Mouse (Mus musculus) hindbrain, embryonic 15.5 days (tissue): Measurements from ENCODE around the gene Tm7sf3. TPM values are rescaled to one million over a fixed set of nuclear protein-coding genes. Genes with fewer than 3 reads are reported as not detected.

ENCODE experiments used
- ATAC-seq: fragments of 200-750 bp; cut with Nextera tagmentation; 2 replicates; pipeline ENCODE4 v1.8.0; 2017; ENCODE audit warnings: low read depth, moderate number of reproducible peaks, moderate TSS enrichment; ENCODE audit not compliant: low FRiP score
- H3K27ac ChIP-seq: fragments of 300-500 bp; sonication (generic); replicated peaks from 2 replicates; pipeline ENCODE4 v1.5.1; 2015; ENCODE audit warnings: mild to moderate bottlenecking, inconsistent platforms
- H3K27me3 ChIP-seq: fragments of 300-500 bp; sonication (generic); 2 replicates; pipeline ENCODE4 v1.6.1; 2015; ENCODE audit warnings: control low read depth, inconsistent platforms
- H3K36me3 ChIP-seq: fragments of 300-500 bp; sonication (generic); 2 replicates; pipeline ENCODE4 v1.6.1; 2015; ENCODE audit warnings: control low read depth, inconsistent platforms
- H3K4me1 ChIP-seq: fragments of 300-500 bp; sonication (generic); replicated peaks from 2 replicates; pipeline ENCODE4 v1.6.1; 2015; ENCODE audit warnings: control low read depth, inconsistent platforms
- H3K4me2 ChIP-seq: fragments of 300-500 bp; sonication (generic); 2 replicates; pipeline ENCODE4 v1.6.1; 2015; ENCODE audit warnings: moderate library complexity, mild to moderate bottlenecking, inconsistent platforms
- H3K4me3 ChIP-seq: fragments of 300-500 bp; sonication (generic); 2 replicates; pipeline ENCODE4 v1.5.1; 2015; ENCODE audit warnings: mild to moderate bottlenecking, inconsistent platforms
- H3K9ac ChIP-seq: fragments of 300-500 bp; sonication (generic); 2 replicates; pipeline ENCODE4 v1.6.1; 2015; ENCODE audit warnings: inconsistent platforms
- H3K9me3 ChIP-seq: fragments of 300-500 bp; sonication (generic); 2 replicates; pipeline ENCODE4 v1.6.1; 2016; ENCODE audit warnings: control low read depth, inconsistent platforms
- WGBS: fragments of 180-500 bp; shearing (Covaris S2); methylation state at CpG from one replicate; pipeline ENCODE4 v1.1.7; 2015; 5-methylcytosine and 5-hydroxymethylcytosine counted together
- polyA plus RNA-seq: library from polyadenylated mRNA; unstranded; fragments of >200 nt; fragmentation: Nextera tagmentation; extraction: Ambion mirVana; gene quantifications from 2 replicates; pipeline ENCODE4 v1.2.1, GENCODE M21; 2015

Gene Tm7sf3
- polyA plus RNA-seq, 1 experiment from 2014 or later, result 30.7 TPM

DNA sequence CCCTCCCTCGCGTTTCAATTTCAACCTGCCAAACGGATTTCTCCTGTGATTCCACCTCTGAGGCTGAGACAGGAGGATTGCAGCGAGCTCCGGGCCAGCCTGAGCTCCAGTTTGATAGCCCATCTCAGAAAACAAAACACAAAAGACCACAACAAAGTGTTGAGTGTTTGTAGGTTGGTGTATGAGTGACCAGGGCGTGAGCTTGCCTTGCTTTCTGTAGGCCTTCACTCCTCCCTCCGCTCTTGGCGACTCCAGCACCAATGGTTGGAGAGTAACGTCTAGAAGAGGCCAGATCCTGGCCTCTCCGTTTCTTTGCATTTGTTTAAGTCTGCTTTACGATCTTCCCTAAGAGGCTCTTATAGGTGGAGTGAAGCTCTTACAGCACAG is 553 bp upstream of the Tm7sf3 start:
- Histone ChIP-seq H3K27ac (peak overlapping the region; percentile 84; the same call in 1 of the 2 replicates), H3K27me3 (no peaks in the 10 kb centered on the region), H3K4me3 (peak overlapping the region; percentile 85), H3K4me2 (peak overlapping the region; percentile 84), H3K4me1 (peaks cover 14% of the 10 kb centered on the region), H3K9me3 (no peaks in the 10 kb centered on the region), H3K36me3 (no peaks in the 10 kb centered on the region), H3K9ac (peak overlapping the region; percentile 73)
- WGBS, result 40% methylated on average over 11 of the region's 11 CpGs
- ATAC-seq, result no peak

DNA sequence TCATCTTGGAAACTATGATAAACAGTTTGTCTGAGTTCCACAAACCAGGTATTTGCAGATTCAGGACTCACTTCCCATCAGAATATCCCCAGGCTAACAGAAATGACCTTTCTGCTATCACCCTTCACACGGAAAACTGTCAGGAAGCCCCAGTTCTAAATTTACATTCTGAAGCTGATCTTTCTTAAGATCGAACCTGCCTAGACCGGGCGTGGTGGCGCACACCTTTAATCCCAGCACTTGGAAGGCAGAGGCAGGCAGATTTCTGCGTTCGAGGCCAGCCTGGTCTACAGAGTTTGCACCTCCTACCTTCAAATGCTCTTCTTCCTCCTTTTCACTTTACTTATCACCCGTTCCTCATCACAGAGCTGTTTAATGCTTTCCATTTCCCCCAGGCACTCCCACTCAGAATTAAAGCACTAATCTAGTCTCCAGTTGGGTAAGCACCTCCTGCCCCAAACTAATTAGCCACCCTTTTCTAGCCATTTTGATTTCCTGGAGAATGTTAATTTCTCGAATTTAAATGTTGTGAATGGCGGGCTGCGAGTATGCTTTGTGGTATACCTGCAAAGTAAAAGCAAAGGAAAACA is 908 bp downstream of the Tm7sf3 start:
- ATAC-seq, result peak; percentile 2; the same call in 1 of the 2 replicates
- Histone ChIP-seq H3K9ac (peak overlapping the region; percentile 44), H3K9me3 (no peaks in the 10 kb centered on the region), H3K4me2 (peak overlapping the region; percentile 84), H3K4me1 (peaks cover 14% of the 10 kb centered on the region), H3K36me3 (no peaks in the 10 kb centered on the region), H3K4me3 (peak overlapping the region; percentile 85), H3K27ac (peak overlapping the region; percentile 84), H3K27me3 (no peaks in the 10 kb centered on the region)
- WGBS, result 65% methylated on average over 11 of the region's 11 CpGs

DNA sequence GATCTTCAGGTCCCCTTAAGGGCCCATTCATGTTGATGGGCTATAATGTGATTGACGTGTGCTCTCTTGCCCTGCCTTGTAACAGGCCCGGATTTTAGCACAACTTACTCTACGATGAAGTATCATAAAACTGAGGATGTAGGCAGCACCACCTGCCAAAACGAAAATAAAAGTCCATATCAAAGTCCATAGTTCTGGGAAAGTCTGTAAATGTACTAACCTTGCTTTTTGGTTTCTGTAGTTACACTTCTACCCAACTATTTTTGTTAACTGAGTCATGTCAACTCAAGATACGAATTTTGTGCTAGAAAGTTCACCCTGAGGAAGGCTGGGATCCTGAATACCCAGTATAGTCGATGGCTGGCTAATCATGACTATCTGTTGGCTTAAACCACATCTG is 1.6 kb downstream of the Tm7sf3 start:
- Histone ChIP-seq H3K9ac (no peak overlapping the region), H3K4me1 (peaks cover 14% of the 10 kb centered on the region), H3K27me3 (no peaks in the 10 kb centered on the region), H3K27ac (no peak overlapping the region), H3K4me3 (no peak overlapping the region), H3K9me3 (no peaks in the 10 kb centered on the region), H3K4me2 (no peak overlapping the region), H3K36me3 (no peaks in the 10 kb centered on the region)
- ATAC-seq, result no peak
- 89% methylated on average over 6 of the region's 6 CpGs for WGBS

DNA sequence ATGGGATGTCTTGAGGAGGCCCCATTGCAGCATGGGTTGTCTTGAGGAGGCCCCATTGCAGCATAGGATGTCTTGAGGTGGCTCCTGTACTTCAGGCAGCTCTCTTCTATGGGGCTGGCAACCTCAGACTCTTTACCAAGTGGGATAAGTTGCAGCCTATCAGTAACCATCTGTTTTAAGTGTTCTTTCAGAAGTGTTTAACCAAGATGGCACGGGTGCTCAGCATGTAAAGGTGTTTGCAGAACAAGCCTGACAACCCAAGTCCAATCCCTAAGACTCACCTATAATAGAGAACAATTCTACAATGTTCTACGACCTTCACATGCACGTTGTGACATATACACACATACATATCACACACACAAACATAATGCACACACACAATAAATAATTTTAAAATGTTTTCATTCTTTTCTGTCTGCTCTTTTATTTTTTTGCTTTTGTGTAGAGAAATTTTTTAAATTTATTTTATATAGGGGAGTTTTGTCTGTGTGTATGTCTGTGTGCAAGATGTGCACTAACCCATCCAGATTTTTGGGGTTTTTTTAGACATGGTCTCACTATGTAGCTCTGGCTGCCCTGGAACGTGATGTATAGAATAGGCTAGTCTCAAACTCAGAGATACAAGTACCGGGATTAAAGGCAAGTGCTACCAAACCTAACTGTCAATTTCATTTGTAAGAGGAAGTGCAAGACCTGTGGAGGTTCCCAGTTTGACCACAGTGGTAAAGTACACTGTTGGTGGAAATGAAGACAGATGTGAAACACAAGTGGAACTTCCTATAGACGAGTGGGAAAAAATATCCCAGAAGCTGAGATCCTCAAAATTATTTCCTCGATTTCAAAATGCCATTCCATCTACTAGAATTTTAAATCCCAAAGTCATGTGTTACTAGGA is 2.3 kb downstream of the Tm7sf3 start:
- no peak for ATAC-seq
- WGBS, result 91% methylated on average over 7 of the region's 7 CpGs
- Histone ChIP-seq H3K9me3 (no peaks in the 10 kb centered on the region), H3K4me1 (peaks cover 14% of the 10 kb centered on the region), H3K36me3 (no peaks in the 10 kb centered on the region), H3K27me3 (no peaks in the 10 kb centered on the region), H3K4me2 (no peak overlapping the region), H3K27ac (no peak overlapping the region), H3K4me3 (no peak overlapping the region), H3K9ac (no peak overlapping the region)

DNA sequence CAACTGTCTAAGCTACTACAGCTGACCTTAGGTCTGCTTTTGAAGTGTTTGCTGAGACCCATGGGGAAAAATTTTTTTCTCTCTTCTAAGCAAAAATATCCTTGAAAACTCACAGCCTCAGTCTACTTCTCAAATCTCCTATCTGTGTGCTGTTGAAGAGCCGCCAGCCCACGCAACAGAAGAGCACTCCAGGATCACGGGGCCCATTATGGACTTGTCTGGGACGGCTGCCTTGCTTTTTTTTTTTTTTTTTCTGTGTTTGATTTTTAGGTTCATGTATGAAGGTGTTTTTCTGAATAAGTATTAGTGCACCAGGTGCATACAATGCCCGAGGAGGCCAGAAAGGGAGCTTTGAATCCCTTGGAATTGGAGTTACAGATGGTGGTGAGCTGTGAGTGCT is 6.1 kb downstream of the Tm7sf3 start:
- H3K27ac ChIP-seq, result no peak overlapping the region
- no peaks in the 10 kb centered on the region for H3K27me3 ChIP-seq
- H3K36me3 ChIP-seq, result no peaks in the 10 kb centered on the region
- ATAC-seq, result no peak
- H3K9me3 ChIP-seq, result no peaks in the 10 kb centered on the region
- no peak overlapping the region for H3K4me3 ChIP-seq
- H3K9ac ChIP-seq, result no peak overlapping the region
- H3K4me2 ChIP-seq, result no peak overlapping the region
- WGBS, result 95% methylated on average over 5 of the region's 5 CpGs
- H3K4me1 ChIP-seq, result peaks cover 19% of the 10 kb centered on the region

DNA sequence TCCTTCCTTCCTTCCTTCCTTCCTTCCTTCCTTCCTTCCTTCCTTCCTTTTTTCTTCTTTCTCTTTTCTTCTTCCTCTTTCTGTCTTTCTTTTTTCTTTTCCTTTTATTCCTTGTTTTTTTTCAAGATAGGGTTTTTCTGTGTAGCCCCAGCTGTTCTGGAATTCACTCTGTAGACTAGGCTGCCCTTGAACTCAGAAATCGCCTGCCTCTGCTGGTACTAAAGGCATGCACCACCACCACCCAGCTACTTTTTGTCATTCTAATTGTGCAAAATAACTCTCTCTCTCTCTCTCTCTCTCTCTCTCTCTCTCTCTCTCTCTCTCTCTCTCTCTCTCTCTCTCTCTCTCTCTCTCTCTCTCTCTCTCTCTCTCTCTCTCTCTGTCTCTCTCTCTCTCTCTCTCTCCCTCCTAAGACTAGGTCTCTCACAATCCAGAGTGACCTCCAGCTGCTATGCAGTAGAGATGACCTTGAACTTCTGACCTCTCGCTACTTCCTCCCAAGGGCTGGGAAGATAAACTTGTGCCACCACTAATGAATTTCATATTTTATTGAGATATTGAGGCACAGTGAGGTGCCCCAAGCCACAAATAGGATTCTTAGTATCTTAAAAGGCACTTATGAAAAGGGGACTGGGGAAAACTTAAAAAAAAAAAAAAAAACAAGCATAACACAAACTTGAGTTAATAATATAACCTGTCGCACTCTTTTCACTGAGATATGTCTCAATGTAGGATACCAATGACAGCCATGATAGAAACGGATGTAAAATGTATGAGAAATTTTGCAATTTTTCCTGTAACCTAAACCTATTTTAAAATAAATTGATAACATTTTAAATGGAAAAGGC is 7.6 kb downstream of the Tm7sf3 start:
- Histone ChIP-seq H3K9me3 (no peaks in the 10 kb centered on the region), H3K4me3 (peak overlapping the region; percentile 88), H3K36me3 (no peaks in the 10 kb centered on the region), H3K4me2 (peak overlapping the region; percentile 70), H3K4me1 (peaks cover 19% of the 10 kb centered on the region), H3K27me3 (no peaks in the 10 kb centered on the region), H3K9ac (no peak overlapping the region), H3K27ac (peak overlapping the region; percentile 86; the same call in 1 of the 2 replicates)
- 62% methylated on average over 4 of the region's 4 CpGs for WGBS
- no peak for ATAC-seq

DNA sequence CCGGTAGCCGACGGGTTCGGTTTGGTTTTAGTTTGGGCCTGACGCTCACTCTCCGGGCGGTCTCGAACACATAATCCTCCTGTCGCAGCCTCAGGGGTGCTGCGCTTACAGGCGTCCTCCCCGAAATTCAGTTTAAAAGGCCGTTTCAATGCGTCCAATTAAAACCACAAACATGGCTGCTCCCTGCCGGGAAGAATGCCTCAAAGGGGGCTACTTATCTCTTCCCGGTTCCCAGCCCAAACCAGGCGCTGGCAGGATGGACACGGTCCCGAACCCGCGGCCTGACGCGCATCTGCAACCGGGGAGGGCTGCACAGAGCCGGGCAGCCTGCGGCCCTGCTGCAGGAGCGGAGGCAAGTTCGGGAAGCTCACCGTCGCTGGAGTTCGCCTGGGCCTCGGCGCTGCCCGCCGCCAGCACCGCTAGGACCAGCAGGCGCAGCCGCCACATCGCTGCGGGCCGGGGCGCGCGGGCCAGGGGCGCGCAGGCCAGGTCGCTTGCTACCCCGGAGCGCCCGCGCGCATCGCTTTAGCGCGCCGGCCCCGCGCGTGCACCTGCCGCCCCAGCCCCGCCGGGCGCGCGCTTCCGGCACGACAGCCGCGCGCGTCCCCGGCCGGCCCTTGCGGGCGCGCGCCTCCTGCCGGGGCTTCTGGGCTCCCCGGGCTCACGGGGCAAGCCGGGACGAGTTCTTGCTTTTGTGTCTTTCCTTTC is 8.5 kb downstream of the Tm7sf3 start:
- Histone ChIP-seq H3K9ac (peak overlapping the region; percentile 73), H3K27ac (peak overlapping the region; percentile 86), H3K4me2 (peak overlapping the region; percentile 70), H3K27me3 (no peaks in the 10 kb centered on the region), H3K4me3 (peak overlapping the region; percentile 88), H3K4me1 (peaks cover 19% of the 10 kb centered on the region), H3K36me3 (no peaks in the 10 kb centered on the region), H3K9me3 (no peaks in the 10 kb centered on the region)
- WGBS, result under 1% methylated on average over 69 of the region's 82 CpGs
- peak; percentile 95 for ATAC-seq

DNA sequence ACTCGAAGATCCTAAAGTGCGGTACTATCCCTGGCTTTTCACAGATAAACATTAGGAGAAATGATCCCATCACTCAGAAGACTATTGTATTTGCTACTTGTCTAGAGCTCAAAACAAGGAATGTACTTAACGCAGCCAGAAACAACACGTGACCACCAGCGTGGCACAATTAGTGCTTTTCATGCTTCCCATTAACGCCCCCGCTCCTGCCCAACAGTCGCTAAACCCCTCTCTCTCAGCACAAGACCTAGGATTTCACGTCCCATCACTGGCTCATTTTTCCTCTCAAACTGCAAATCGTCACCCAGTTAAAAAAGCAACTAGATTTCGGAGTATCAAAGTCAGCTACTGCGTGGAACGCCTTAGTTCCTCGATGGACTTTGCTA is 9.0 kb downstream of the Tm7sf3 start:
- H3K9me3 ChIP-seq, result no peaks in the 10 kb centered on the region
- H3K9ac ChIP-seq, result peak overlapping the region; percentile 73
- peak overlapping the region; percentile 86 for H3K27ac ChIP-seq
- H3K36me3 ChIP-seq, result no peaks in the 10 kb centered on the region
- H3K4me1 ChIP-seq, result peaks cover 19% of the 10 kb centered on the region
- peak overlapping the region; percentile 88 for H3K4me3 ChIP-seq
- H3K4me2 ChIP-seq, result peak overlapping the region; percentile 70
- no peaks in the 10 kb centered on the region for H3K27me3 ChIP-seq
- 0 out of 2 replicates have a peak, but pooled peaks have one; percentile 27 for ATAC-seq
- WGBS, result 9% methylated on average over 14 of the region's 14 CpGs

DNA sequence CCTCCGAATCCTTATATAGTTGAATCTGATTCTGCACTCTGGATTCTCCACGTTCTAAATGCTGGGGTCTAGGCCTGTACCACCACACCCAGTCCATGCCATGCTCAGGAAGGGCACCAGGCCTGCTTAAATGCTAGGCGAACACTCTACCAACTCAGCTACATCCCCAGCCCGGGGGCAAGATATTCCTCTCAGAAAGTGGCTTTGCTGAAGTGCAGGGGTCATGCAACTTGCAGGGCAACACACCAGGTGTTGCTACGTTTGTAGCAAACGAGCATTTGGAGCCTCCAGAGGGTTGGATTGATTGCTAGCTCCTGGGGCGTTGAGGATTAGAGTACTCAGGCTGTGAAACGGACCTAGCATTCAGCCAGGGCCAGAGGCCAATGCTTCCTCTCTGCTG is 9.5 kb downstream of the Tm7sf3 start:
- peak; percentile 2; the same call in 1 of the 2 replicates for ATAC-seq
- H3K4me2 ChIP-seq, result peak overlapping the region; percentile 70
- WGBS, result 41% methylated on average over 8 of the region's 8 CpGs
- no peaks in the 10 kb centered on the region for H3K36me3 ChIP-seq
- no peaks in the 10 kb centered on the region for H3K27me3 ChIP-seq
- no peaks in the 10 kb centered on the region for H3K9me3 ChIP-seq
- no peak overlapping the region for H3K9ac ChIP-seq
- no peak overlapping the region for H3K27ac ChIP-seq
- peaks cover 19% of the 10 kb centered on the region for H3K4me1 ChIP-seq
- peak overlapping the region; percentile 88 for H3K4me3 ChIP-seq

DNA sequence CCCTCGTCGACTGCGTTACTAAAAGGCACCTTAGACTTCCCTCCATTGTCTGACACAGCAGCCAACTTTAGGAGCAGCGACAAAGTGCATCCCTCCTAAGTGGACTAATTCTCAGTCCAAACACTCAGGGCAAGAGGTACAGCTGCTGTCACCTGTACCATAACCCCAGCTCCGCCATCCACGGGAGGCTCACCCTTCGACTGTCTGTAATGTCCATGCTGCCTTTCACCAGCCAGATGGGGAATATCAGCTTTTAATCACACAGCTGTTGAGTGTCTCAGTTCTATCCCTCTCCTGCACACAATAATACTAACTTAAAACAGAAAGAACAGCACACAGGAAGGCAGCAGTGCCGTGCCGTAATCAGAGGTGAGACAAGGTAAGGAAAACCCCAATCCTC is 10.2 kb downstream of the Tm7sf3 start:
- Histone ChIP-seq H3K27ac (no peak overlapping the region), H3K4me2 (no peak overlapping the region), H3K4me3 (no peak overlapping the region), H3K9me3 (no peaks in the 10 kb centered on the region), H3K4me1 (peaks cover 19% of the 10 kb centered on the region), H3K36me3 (no peaks in the 10 kb centered on the region), H3K27me3 (no peaks in the 10 kb centered on the region), H3K9ac (no peak overlapping the region)
- 88% methylated on average over 9 of the region's 9 CpGs for WGBS
- no peak for ATAC-seq

DNA sequence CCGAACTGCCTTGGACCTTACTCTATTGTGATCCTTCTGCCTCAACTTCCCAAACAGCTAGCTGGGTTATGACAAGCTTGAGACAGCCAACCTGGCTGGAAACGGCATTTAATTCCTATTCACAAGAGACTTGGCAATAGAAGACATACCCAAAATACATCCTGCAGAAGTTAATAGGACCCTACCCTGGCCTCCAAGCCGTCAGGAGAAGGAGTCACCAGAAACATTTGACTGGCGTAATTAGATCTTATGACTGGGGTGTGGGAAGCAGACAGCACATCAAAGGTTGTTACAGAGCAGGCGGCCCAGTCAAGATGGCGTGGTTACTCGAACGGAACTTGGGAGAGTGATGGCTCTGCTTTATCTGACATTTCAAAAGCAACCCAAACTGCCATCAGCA is 10.8 kb downstream of the Tm7sf3 start:
- WGBS, result 76% methylated on average over 8 of the region's 8 CpGs
- Histone ChIP-seq H3K4me3 (no peak overlapping the region), H3K36me3 (no peaks in the 10 kb centered on the region), H3K9ac (no peak overlapping the region), H3K9me3 (no peaks in the 10 kb centered on the region), H3K27me3 (no peaks in the 10 kb centered on the region), H3K4me1 (peaks cover 19% of the 10 kb centered on the region), H3K27ac (no peak overlapping the region), H3K4me2 (no peak overlapping the region)
- ATAC-seq, result no peak
